Mouse (Mus musculus): Measurements from ENCODE around the gene Agfg1.

The Agfg1 gene

GRCm38 (mm10) chr1:82825256-82825655 is 14.0 kb upstream of the Agfg1 start:
- DNase-seq (ENCODE audit: low read depth, low spot score): no peak

- DNase-seq (ENCODE audit: low read depth, low spot score): no peak
Observed at GRCm38 (mm10) chr1:82825783-82826182, 13.5 kb upstream of the Agfg1 start.

- DNase-seq (ENCODE audit: low read depth, low spot score): no peak
Observed at GRCm38 (mm10) chr1:82826911-82827310, 12.4 kb upstream of the Agfg1 start.

- no peak for DNase-seq (ENCODE audit: low read depth, low spot score)
Observed at GRCm38 (mm10) chr1:82830771-82831170, 8.5 kb upstream of the Agfg1 start.

- DNase-seq (ENCODE audit: low read depth, low spot score): no peak
Observed at GRCm38 (mm10) chr1:82831547-82832240, 7.6 kb upstream of the Agfg1 start.

GRCm38 (mm10) chr1:82832495-82833021 is 6.7 kb upstream of the Agfg1 start:
- DNase-seq (ENCODE audit: low read depth, low spot score): no peak

GRCm38 (mm10) chr1:82833501-82833900 is 5.8 kb upstream of the Agfg1 start:
- no peak for DNase-seq (ENCODE audit: low read depth, low spot score)

GRCm38 (mm10) chr1:82834572-82834971 is 4.7 kb upstream of the Agfg1 start:
- no peak for DNase-seq (ENCODE audit: low read depth, low spot score)

- DNase-seq (ENCODE audit: low read depth, low spot score): no peak
Observed at GRCm38 (mm10) chr1:82836342-82837217, 2.7 kb upstream of the Agfg1 start.

- no peak for DNase-seq (ENCODE audit: low read depth, low spot score)
Observed at GRCm38 (mm10) chr1:82837579-82837978, 1.7 kb upstream of the Agfg1 start.

GRCm38 (mm10) chr1:82838469-82839295 is 601 bp upstream of the Agfg1 start:
- no peak for DNase-seq (ENCODE audit: low read depth, low spot score)

- no peak for DNase-seq (ENCODE audit: low read depth, low spot score)
Observed at GRCm38 (mm10) chr1:82839614-82840421, 535 bp downstream of the Agfg1 start.

- DNase-seq (ENCODE audit: low read depth, low spot score): no peak
Observed at GRCm38 (mm10) chr1:82855729-82856128, 16.4 kb downstream of the Agfg1 start.

- DNase-seq (ENCODE audit: low read depth, low spot score): no peak
Observed at GRCm38 (mm10) chr1:82858236-82858635, 19.0 kb downstream of the Agfg1 start.

- no peak for DNase-seq (ENCODE audit: low read depth, low spot score)
Observed at GRCm38 (mm10) chr1:82860391-82860790, 21.1 kb downstream of the Agfg1 start.

GRCm38 (mm10) chr1:82870202-82870601 is 30.9 kb downstream of the Agfg1 start:
- DNase-seq (ENCODE audit: low read depth, low spot score): no peak

- DNase-seq (ENCODE audit: low read depth, low spot score): no peak
Observed at GRCm38 (mm10) chr1:82879172-82879571, 39.9 kb downstream of the Agfg1 start.

GRCm38 (mm10) chr1:82880196-82880595 is 40.9 kb downstream of the Agfg1 start:
- DNase-seq (ENCODE audit: low read depth, low spot score): no peak

GRCm38 (mm10) chr1:82893269-82893668 is 54.0 kb downstream of the Agfg1 start:
- DNase-seq (ENCODE audit: low read depth, low spot score): no peak

GRCm38 (mm10) chr1:82900567-82900966 is 61.3 kb downstream of the Agfg1 start:
- no peak for DNase-seq (ENCODE audit: low read depth, low spot score)

- no peak for DNase-seq (ENCODE audit: low read depth, low spot score)
Observed at GRCm38 (mm10) chr1:82901201-82901600, 61.9 kb downstream of the Agfg1 start.

All from brain, embryonic 18.5 days (tissue).